Mouse (Mus musculus): ENCODE data around the gene Spata20. TPM values are rescaled to one million over a fixed set of nuclear protein-coding genes. Genes with fewer than 3 reads are reported as not detected.
A peak's percentile ranks its signal among the peaks of the same experiment; 100 is the strongest.

The Spata20 gene
- polyA plus RNA-seq, 1 experiment from 2014 or later, result not detected

DNA sequence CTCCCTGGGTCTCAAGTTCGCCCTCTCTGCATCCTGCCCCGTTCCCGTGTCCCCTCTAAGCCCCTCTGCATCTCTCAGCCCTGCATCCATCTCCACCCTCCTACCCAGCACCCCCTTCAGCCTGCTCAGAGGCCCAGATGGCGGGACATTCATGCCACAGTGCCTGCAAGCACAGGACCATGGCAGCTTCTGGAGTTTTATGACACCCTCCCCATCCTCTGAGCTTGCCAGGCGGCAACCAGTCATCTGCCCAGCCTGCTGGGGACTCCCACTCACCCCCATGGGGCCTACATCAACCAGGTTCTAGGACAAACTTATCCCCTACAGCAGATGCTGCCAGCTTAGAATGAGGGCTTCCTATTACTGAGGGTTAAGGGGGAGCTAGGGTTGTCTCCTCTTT, 31.2 kb downstream of the Spata20 start:
- WGBS, result 82% methylated on average over 5 of the region's 5 CpGs
- no peak overlapping the region for H3K27ac ChIP-seq (ENCODE audit: low read depth, low read length)
- H3K27me3 ChIP-seq (ENCODE audit: control insufficient read depth, insufficient read depth, low read length), result no peaks in the 10 kb centered on the region
- DNase-seq (ENCODE audit: low spot score), result no peak
- H3K36me3 ChIP-seq (ENCODE audit: control insufficient read depth, insufficient read depth, low read length), result no peaks in the 10 kb centered on the region
- H3K9me3 ChIP-seq (ENCODE audit: control insufficient read depth, low read length), result no peaks in the 10 kb centered on the region
- ATAC-seq (replicated peaks; ENCODE audit: low FRiP score), result no peak
- no peaks in the 10 kb centered on the region for H3K4me1 ChIP-seq (replicated peaks; ENCODE audit: control insufficient read depth, insufficient read depth, low read length)
- no peak overlapping the region for H3K9ac ChIP-seq (ENCODE audit: low read length)
- no peak overlapping the region for H3K4me3 ChIP-seq (ENCODE audit: low read depth, low read length)
- H3K4me2 ChIP-seq (ENCODE audit: low read depth, low read length, severe bottlenecking), result no peak overlapping the region

- no peak overlapping the region for H3K4me3 ChIP-seq (ENCODE audit: low read depth, low read length)
- H3K4me1 ChIP-seq (replicated peaks; ENCODE audit: control insufficient read depth, insufficient read depth, low read length), result peaks cover 4% of the 10 kb centered on the region; the same call in 1 of the 2 replicates
- H3K27ac ChIP-seq (ENCODE audit: low read depth, low read length), result no peak overlapping the region
- no peak overlapping the region for H3K9ac ChIP-seq (ENCODE audit: low read length)
- no peaks in the 10 kb centered on the region for H3K27me3 ChIP-seq (ENCODE audit: control insufficient read depth, insufficient read depth, low read length)
- 65% methylated on average over 12 of the region's 12 CpGs for WGBS
- no peak for DNase-seq (ENCODE audit: low spot score)
- ATAC-seq (replicated peaks; ENCODE audit: low FRiP score), result no peak
- H3K4me2 ChIP-seq (ENCODE audit: low read depth, low read length, severe bottlenecking), result no peak overlapping the region
- no peaks in the 10 kb centered on the region for H3K36me3 ChIP-seq (ENCODE audit: control insufficient read depth, insufficient read depth, low read length)
- H3K9me3 ChIP-seq (ENCODE audit: control insufficient read depth, low read length), result no peaks in the 10 kb centered on the region
Observed at GRCm38 (mm10) chr11:94451091-94451773, 34.7 kb downstream of the Spata20 start.

- H3K27ac ChIP-seq (ENCODE audit: low read depth, low read length), result no peak overlapping the region
- H3K4me2 ChIP-seq (ENCODE audit: low read depth, low read length, severe bottlenecking), result no peak overlapping the region
- no peak overlapping the region for H3K4me3 ChIP-seq (ENCODE audit: low read depth, low read length)
- H3K4me1 ChIP-seq (replicated peaks; ENCODE audit: control insufficient read depth, insufficient read depth, low read length), result peaks cover 4% of the 10 kb centered on the region; the same call in 1 of the 2 replicates
- ATAC-seq (replicated peaks; ENCODE audit: low FRiP score) (no peak), DNase-seq (ENCODE audit: low spot score) (no peak)
- no peaks in the 10 kb centered on the region for H3K36me3 ChIP-seq (ENCODE audit: control insufficient read depth, insufficient read depth, low read length)
- 61% methylated on average over 5 of the region's 5 CpGs for WGBS
- no peaks in the 10 kb centered on the region for H3K9me3 ChIP-seq (ENCODE audit: control insufficient read depth, low read length)
- H3K27me3 ChIP-seq (ENCODE audit: control insufficient read depth, insufficient read depth, low read length), result no peaks in the 10 kb centered on the region
- H3K9ac ChIP-seq (ENCODE audit: low read length), result no peak overlapping the region
Observed at GRCm38 (mm10) chr11:94449886-94450285, 36.1 kb downstream of the Spata20 start.

GRCm38 (mm10) chr11:94449239-94449638, 36.7 kb downstream of the Spata20 start:
- H3K9ac ChIP-seq (ENCODE audit: low read length), result no peak overlapping the region
- no peak overlapping the region for H3K4me2 ChIP-seq (ENCODE audit: low read depth, low read length, severe bottlenecking)
- no peak overlapping the region for H3K27ac ChIP-seq (ENCODE audit: low read depth, low read length)
- H3K4me1 ChIP-seq (replicated peaks; ENCODE audit: control insufficient read depth, insufficient read depth, low read length), result peaks cover 4% of the 10 kb centered on the region; the same call in 1 of the 2 replicates
- 24% methylated on average over 8 of the region's 8 CpGs for WGBS
- H3K4me3 ChIP-seq (ENCODE audit: low read depth, low read length), result no peak overlapping the region
- H3K36me3 ChIP-seq (ENCODE audit: control insufficient read depth, insufficient read depth, low read length), result no peaks in the 10 kb centered on the region
- H3K27me3 ChIP-seq (ENCODE audit: control insufficient read depth, insufficient read depth, low read length), result no peaks in the 10 kb centered on the region
- no peak for DNase-seq (ENCODE audit: low spot score)
- no peaks in the 10 kb centered on the region for H3K9me3 ChIP-seq (ENCODE audit: control insufficient read depth, low read length)
- no peak for ATAC-seq (replicated peaks; ENCODE audit: low FRiP score)

DNA sequence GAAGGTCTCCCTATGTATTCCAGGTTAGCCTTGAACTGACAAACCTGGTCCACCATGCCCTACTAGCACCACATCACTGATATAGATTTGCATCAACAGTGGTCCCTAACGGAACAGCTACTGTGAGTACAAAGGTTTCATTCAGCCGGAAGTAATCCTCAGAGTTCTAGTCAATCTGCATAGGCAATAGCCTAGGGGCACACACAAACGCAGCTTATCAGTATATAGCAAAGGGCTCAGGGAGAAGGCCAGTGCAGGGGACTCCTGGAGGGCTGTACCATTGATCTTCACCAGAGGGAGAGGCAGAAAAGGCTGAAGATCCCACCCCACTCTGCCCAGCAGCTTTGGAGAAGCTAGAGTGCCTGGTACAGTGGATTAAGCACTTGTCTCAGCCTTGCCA, 39.0 kb downstream of the Spata20 start:
- Histone ChIP-seq H3K27ac (ENCODE audit: low read depth, low read length) (no peak overlapping the region), H3K4me3 (ENCODE audit: low read depth, low read length) (no peak overlapping the region), H3K36me3 (ENCODE audit: control insufficient read depth, insufficient read depth, low read length) (no peaks in the 10 kb centered on the region), H3K27me3 (ENCODE audit: control insufficient read depth, insufficient read depth, low read length) (no peaks in the 10 kb centered on the region), H3K9ac (ENCODE audit: low read length) (no peak overlapping the region), H3K4me2 (ENCODE audit: low read depth, low read length, severe bottlenecking) (no peak overlapping the region), H3K4me1 (replicated peaks; ENCODE audit: control insufficient read depth, insufficient read depth, low read length) (peaks cover 4% of the 10 kb centered on the region; the same call in 1 of the 2 replicates), H3K9me3 (ENCODE audit: control insufficient read depth, low read length) (no peaks in the 10 kb centered on the region)
- ATAC-seq (replicated peaks; ENCODE audit: low FRiP score) (peak; percentile 52; the same call in 1 of the 2 replicates), DNase-seq (ENCODE audit: low spot score) (no peak)
- WGBS, result 10% methylated on average over 3 of the region's 3 CpGs

- no peaks in the 10 kb centered on the region for H3K27me3 ChIP-seq (ENCODE audit: control insufficient read depth, insufficient read depth, low read length)
- H3K4me3 ChIP-seq (ENCODE audit: low read depth, low read length), result no peak overlapping the region
- H3K9me3 ChIP-seq (ENCODE audit: control insufficient read depth, low read length), result no peaks in the 10 kb centered on the region
- ATAC-seq (replicated peaks; ENCODE audit: low FRiP score), result no peak
- H3K9ac ChIP-seq (ENCODE audit: low read length), result no peak overlapping the region
- whole genome bisulfite sequencing, result 55% methylated on average over 4 of the region's 4 CpGs
- no peak overlapping the region for H3K4me2 ChIP-seq (ENCODE audit: low read depth, low read length, severe bottlenecking)
- no peak for DNase-seq (ENCODE audit: low spot score)
- no peaks in the 10 kb centered on the region for H3K36me3 ChIP-seq (ENCODE audit: control insufficient read depth, insufficient read depth, low read length)
- peaks cover 17% of the 10 kb centered on the region for H3K4me1 ChIP-seq (replicated peaks; ENCODE audit: control insufficient read depth, insufficient read depth, low read length)
- H3K27ac ChIP-seq (ENCODE audit: low read depth, low read length), result no peak overlapping the region
Observed at GRCm38 (mm10) chr11:94445300-94445699, 40.7 kb downstream of the Spata20 start.

DNA sequence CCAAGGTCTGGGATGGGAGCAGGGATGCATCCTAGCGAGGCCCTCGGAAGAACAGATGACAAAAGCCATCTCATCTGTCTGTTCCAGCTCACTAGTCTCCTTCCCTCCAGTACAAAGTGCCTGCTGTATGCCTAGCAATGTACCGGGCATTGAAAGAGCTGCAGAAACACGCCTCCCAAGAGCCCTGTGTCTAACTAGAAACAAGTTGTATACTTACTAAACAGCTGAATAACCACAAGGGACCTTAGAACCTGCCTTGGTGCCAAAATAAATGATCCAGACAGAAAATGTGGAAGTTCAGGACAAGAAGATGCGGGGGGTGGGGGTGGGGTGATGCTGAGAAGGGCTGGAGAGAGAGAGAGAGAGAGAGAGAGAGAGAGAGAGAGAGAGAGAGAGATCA, 41.1 kb downstream of the Spata20 start:
- Histone ChIP-seq H3K27me3 (ENCODE audit: control insufficient read depth, insufficient read depth, low read length) (no peaks in the 10 kb centered on the region), H3K4me1 (replicated peaks; ENCODE audit: control insufficient read depth, insufficient read depth, low read length) (peaks cover 17% of the 10 kb centered on the region), H3K4me3 (ENCODE audit: low read depth, low read length) (no peak overlapping the region), H3K36me3 (ENCODE audit: control insufficient read depth, insufficient read depth, low read length) (no peaks in the 10 kb centered on the region), H3K27ac (ENCODE audit: low read depth, low read length) (no peak overlapping the region), H3K4me2 (ENCODE audit: low read depth, low read length, severe bottlenecking) (no peak overlapping the region), H3K9ac (ENCODE audit: low read length) (no peak overlapping the region), H3K9me3 (ENCODE audit: control insufficient read depth, low read length) (no peaks in the 10 kb centered on the region)
- ATAC-seq (replicated peaks; ENCODE audit: low FRiP score) (no peak), DNase-seq (ENCODE audit: low spot score) (no peak)
- WGBS, result 65% methylated on average over 5 of the region's 5 CpGs

DNA sequence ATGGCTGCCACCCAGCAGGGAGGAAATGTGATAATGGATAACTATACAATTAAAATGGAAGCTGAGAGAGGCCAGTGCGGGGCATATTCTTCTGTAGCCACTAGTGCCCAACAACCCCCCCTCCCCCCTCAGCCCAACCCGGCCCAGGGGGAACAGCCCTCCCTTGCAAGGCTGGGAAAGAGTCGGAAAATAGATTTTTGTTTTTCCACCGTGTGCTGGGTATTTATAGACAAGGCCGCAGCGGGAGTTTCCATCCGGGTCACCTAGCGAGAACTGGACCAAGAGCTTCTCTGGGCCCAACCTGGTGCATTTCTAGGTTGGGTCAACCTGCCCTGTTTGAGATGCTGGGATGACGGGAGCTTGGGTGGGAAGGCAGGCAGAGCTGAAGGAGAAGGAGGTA, 44.2 kb downstream of the Spata20 start:
- Histone ChIP-seq H3K27me3 (ENCODE audit: control insufficient read depth, insufficient read depth, low read length) (no peaks in the 10 kb centered on the region), H3K27ac (ENCODE audit: low read depth, low read length) (no peak overlapping the region), H3K4me1 (replicated peaks; ENCODE audit: control insufficient read depth, insufficient read depth, low read length) (peaks cover 14% of the 10 kb centered on the region), H3K36me3 (ENCODE audit: control insufficient read depth, insufficient read depth, low read length) (no peaks in the 10 kb centered on the region), H3K9ac (ENCODE audit: low read length) (no peak overlapping the region), H3K4me2 (ENCODE audit: low read depth, low read length, severe bottlenecking) (no peak overlapping the region), H3K4me3 (ENCODE audit: low read depth, low read length) (no peak overlapping the region), H3K9me3 (ENCODE audit: control insufficient read depth, low read length) (no peaks in the 10 kb centered on the region)
- DNase-seq (ENCODE audit: low spot score) (no peak), ATAC-seq (replicated peaks; ENCODE audit: low FRiP score) (no peak)
- WGBS, result 61% methylated on average over 9 of the region's 9 CpGs

- WGBS, result 32% methylated on average over 7 of the region's 7 CpGs
- Histone ChIP-seq H3K4me2 (ENCODE audit: low read depth, low read length, severe bottlenecking) (no peak overlapping the region), H3K27me3 (ENCODE audit: control insufficient read depth, insufficient read depth, low read length) (no peaks in the 10 kb centered on the region), H3K36me3 (ENCODE audit: control insufficient read depth, insufficient read depth, low read length) (no peaks in the 10 kb centered on the region), H3K9ac (ENCODE audit: low read length) (no peak overlapping the region), H3K4me1 (replicated peaks; ENCODE audit: control insufficient read depth, insufficient read depth, low read length) (peaks cover 14% of the 10 kb centered on the region), H3K4me3 (ENCODE audit: low read depth, low read length) (no peak overlapping the region), H3K9me3 (ENCODE audit: control insufficient read depth, low read length) (no peaks in the 10 kb centered on the region), H3K27ac (ENCODE audit: low read depth, low read length) (peak overlapping the region; percentile 41; the same call in 1 of the 2 replicates)
- no peak for ATAC-seq (replicated peaks; ENCODE audit: low FRiP score)
- DNase-seq (ENCODE audit: low spot score), result no peak
Observed at GRCm38 (mm10) chr11:94441122-94441521, 44.9 kb downstream of the Spata20 start.

Data from forebrain, embryonic 11.5 days (tissue).